Mouse (Mus musculus) CH12.LX (cell line): ENCODE measurements at regions not wholly inside any gene's neighbourhood (a gene's known extent, or its start where the extent isn't known, plus 50 kb on each side); places are given as distances from the start of the nearest gene placed in this dataset.

Experiments
- DNase-seq: peaks from one replicate; pipeline ENCODE4 v3.0.0-alpha.2; 2013; ENCODE audit errors: extremely low read depth
- H3K27ac ChIP-seq: 2 replicates; pipeline ENCODE4 v1.5.1; 2012; ENCODE audit warnings: low read depth, mild to moderate bottlenecking, control low read depth, moderate library complexity; ENCODE audit not compliant: insufficient read depth
- H3K27me3 ChIP-seq: replicated peaks from 2 replicates; pipeline ENCODE3; 2012; ENCODE audit warnings: inconsistent platforms
- H3K36me3 ChIP-seq, 2 experiments: replicated peaks in 1 of 2; 2 replicates each; pipeline versions ENCODE3 to v1.6.1; 2012; ENCODE audit warnings: inconsistent platforms in 1 of 2, low read length in 1 of 2, mild to moderate bottlenecking in 1 of 2, mixed read lengths in 1 of 2, moderate library complexity in 1 of 2; ENCODE audit not compliant: control insufficient read depth in 1 of 2, insufficient read depth in 1 of 2
- H3K4me1 ChIP-seq, 2 experiments: 2 replicates each; pipeline ENCODE4 v1.6.1; 2012; ENCODE audit warnings: inconsistent platforms in 1 of 2, moderate library complexity in 1 of 2; ENCODE audit not compliant: insufficient read depth in 2 of 2, control insufficient read depth in 1 of 2
- H3K4me2 ChIP-seq: 2 replicates; pipeline ENCODE4 v1.6.1; 2012; ENCODE audit warnings: low read depth, mild to moderate bottlenecking, control low read depth; ENCODE audit not compliant: poor library complexity, insufficient read depth, severe bottlenecking
- H3K4me3 ChIP-seq, 3 experiments: fragments of 150-350 bp in 1 of 3; sonication (generic) in 1 of 3; replicated peaks in 1 of 3; 2 replicates each; pipeline versions ENCODE3 to v1.5.1; 2011 to 2012; ENCODE audit warnings: low read depth in 2 of 3, low read length in 2 of 3, mild to moderate bottlenecking in 2 of 3, moderate library complexity in 2 of 3, control low read depth in 1 of 3, improper control_type of control experiment in 1 of 3, inconsistent platforms in 1 of 3, mixed read lengths in 1 of 3; ENCODE audit not compliant: poor library complexity in 1 of 3
- H3K79me2 ChIP-seq: replicated peaks from 2 replicates; pipeline ENCODE4 v1.6.1; 2012; ENCODE audit warnings: mild to moderate bottlenecking, moderate library complexity; ENCODE audit not compliant: control insufficient read depth, poor library complexity, insufficient read depth, severe bottlenecking; ENCODE audit errors: extremely low read depth
- H3K9ac ChIP-seq: 2 replicates; pipeline ENCODE4 v1.6.1; 2012; ENCODE audit warnings: low read depth, mild to moderate bottlenecking, control low read depth, moderate library complexity; ENCODE audit not compliant: insufficient read depth
- H3K9me3 ChIP-seq: replicated peaks from 2 replicates; pipeline ENCODE3; 2012; ENCODE audit warnings: low read length, inconsistent platforms, mixed read lengths
- BHLHE40 ChIP-seq: IDR thresholded peaks from 2 replicates; pipeline ENCODE4 v1.6.1; 2011; ENCODE audit warnings: mild to moderate bottlenecking, low read depth, low read length, improper control_type of control experiment
- CHD1 ChIP-seq: IDR thresholded peaks from 2 replicates; pipeline ENCODE4 v1.6.1; 2012; ENCODE audit warnings: low read depth, low read length, improper control_type of control experiment, inconsistent platforms
- CHD2 ChIP-seq: IDR thresholded peaks from 2 replicates; pipeline ENCODE4 v1.6.1; 2011; ENCODE audit warnings: low read length, improper control_type of control experiment
- CTCF ChIP-seq, 2 experiments: IDR thresholded peaks in 1 of 2; conservative IDR thresholded peaks in 1 of 2; 2 replicates each; pipeline ENCODE4 v1.5.1; 2011 to 2012; ENCODE audit warnings: low read depth in 2 of 2, low read length in 2 of 2, improper control_type of control experiment in 1 of 2, inconsistent platforms in 1 of 2, mild to moderate bottlenecking in 1 of 2, moderate library complexity in 1 of 2
- E2F4 ChIP-seq: IDR thresholded peaks from 2 replicates; pipeline ENCODE4 v1.6.1; 2011; ENCODE audit warnings: low read depth, low read length, improper control_type of control experiment; ENCODE audit not compliant: insufficient replicate concordance
- ETS1 ChIP-seq: conservative IDR thresholded peaks from 2 replicates; pipeline ENCODE4 v1.6.1; 2012; ENCODE audit warnings: low read depth, mild to moderate bottlenecking, inconsistent platforms, low read length, improper control_type of control experiment, moderate library complexity
- GABPA ChIP-seq: IDR thresholded peaks from 2 replicates; pipeline ENCODE4 v1.6.1; 2012; ENCODE audit warnings: low read depth, low read length, improper control_type of control experiment, inconsistent platforms; ENCODE audit not compliant: insufficient replicate concordance
- HCFC1 ChIP-seq: IDR thresholded peaks from 2 replicates; pipeline ENCODE4 v1.6.1; 2012; ENCODE audit warnings: low read depth, mild to moderate bottlenecking, inconsistent platforms, low read length, improper control_type of control experiment
- IRF4 ChIP-seq: IDR thresholded peaks from 2 replicates; pipeline ENCODE4 v1.6.1; 2014; ENCODE audit warnings: low read depth, mild to moderate bottlenecking, inconsistent platforms, low read length, improper control_type of control experiment
- JUND ChIP-seq: conservative IDR thresholded peaks from 2 replicates; pipeline ENCODE4 v1.6.1; 2011; ENCODE audit warnings: low read depth, low read length, improper control_type of control experiment
- KAT2A ChIP-seq: IDR thresholded peaks from 2 replicates; pipeline ENCODE4 v1.6.1; 2012; ENCODE audit warnings: low read length, improper control_type of control experiment, inconsistent platforms; ENCODE audit not compliant: insufficient replicate concordance
- MAFK ChIP-seq: IDR thresholded peaks from 2 replicates; pipeline ENCODE4 v1.6.1; 2011; ENCODE audit warnings: low read length, improper control_type of control experiment; ENCODE audit not compliant: insufficient replicate concordance
- MAX ChIP-seq: IDR thresholded peaks from 2 replicates; pipeline ENCODE4 v1.6.1; 2011; ENCODE audit warnings: low read length, improper control_type of control experiment
- MAZ ChIP-seq: IDR thresholded peaks from 2 replicates; pipeline ENCODE4 v1.6.1; 2012; ENCODE audit warnings: low read depth, mild to moderate bottlenecking, inconsistent platforms, low read length, improper control_type of control experiment, moderate library complexity
- MXI1 ChIP-seq: IDR thresholded peaks from 2 replicates; pipeline ENCODE4 v1.6.1; 2011; ENCODE audit warnings: mild to moderate bottlenecking, low read depth, low read length, improper control_type of control experiment
- MYC ChIP-seq: IDR thresholded peaks from 2 replicates; pipeline ENCODE4 v1.6.1; 2011; ENCODE audit warnings: low read depth, mild to moderate bottlenecking, improper control_type of control experiment, low read length
- NELFE ChIP-seq: IDR thresholded peaks from 2 replicates; pipeline ENCODE4 v1.6.1; 2011; ENCODE audit warnings: low read depth, low read length, improper control_type of control experiment
- NRF1 ChIP-seq: IDR thresholded peaks from 2 replicates; pipeline ENCODE4 v1.6.1; 2014; ENCODE audit warnings: low read depth, mild to moderate bottlenecking, inconsistent platforms, low read length, improper control_type of control experiment, moderate library complexity
- PAX5 ChIP-seq: IDR thresholded peaks from 2 replicates; pipeline ENCODE4 v1.6.1; 2012; ENCODE audit warnings: low read length, inconsistent platforms, mixed read lengths
- POLR2A ChIP-seq: IDR thresholded peaks from 2 replicates; pipeline ENCODE4 v1.6.1; 2011; ENCODE audit warnings: low read depth, mild to moderate bottlenecking, improper control_type of control experiment, low read length
- POLR2AphosphoS2 ChIP-seq: IDR thresholded peaks from 2 replicates; pipeline ENCODE4 v1.6.1; 2011; ENCODE audit warnings: low read depth, low read length, improper control_type of control experiment
- RAD21 ChIP-seq: IDR thresholded peaks from 2 replicates; pipeline ENCODE4 v1.6.1; 2011; ENCODE audit warnings: low read depth, mild to moderate bottlenecking, low read length, improper control_type of control experiment, moderate library complexity
- RCOR1 ChIP-seq: conservative IDR thresholded peaks from 2 replicates; pipeline ENCODE4 v1.6.1; 2012; ENCODE audit warnings: low read depth, mild to moderate bottlenecking, inconsistent platforms, low read length, improper control_type of control experiment
- SIN3A ChIP-seq: IDR thresholded peaks from 2 replicates; pipeline ENCODE4 v1.6.1; 2012; ENCODE audit warnings: low read length, improper control_type of control experiment, inconsistent platforms
- SMC3 ChIP-seq: IDR thresholded peaks from 2 replicates; pipeline ENCODE4 v1.6.1; 2011; ENCODE audit warnings: low read depth, low read length, improper control_type of control experiment
- TBP ChIP-seq: conservative IDR thresholded peaks from 2 replicates; pipeline ENCODE4 v1.6.1; 2011; ENCODE audit warnings: low read depth, low read length, improper control_type of control experiment
- TCF12 ChIP-seq: IDR thresholded peaks from 2 replicates; pipeline ENCODE4 v1.6.1; 2014; ENCODE audit warnings: low read depth, mild to moderate bottlenecking, inconsistent platforms, low read length, improper control_type of control experiment
- UBTF ChIP-seq: IDR thresholded peaks from 2 replicates; pipeline ENCODE4 v1.6.1; 2012; ENCODE audit warnings: low read depth, mild to moderate bottlenecking, inconsistent platforms, low read length, improper control_type of control experiment, moderate library complexity
- USF1 ChIP-seq: IDR thresholded peaks from 2 replicates; pipeline ENCODE4 v1.6.1; 2014; ENCODE audit warnings: low read depth, mild to moderate bottlenecking, inconsistent platforms, low read length, improper control_type of control experiment
- USF2 ChIP-seq: conservative IDR thresholded peaks from 2 replicates; pipeline ENCODE4 v1.6.1; 2011; ENCODE audit warnings: low read depth, low read length, improper control_type of control experiment
- ZC3H11A ChIP-seq: IDR thresholded peaks from 2 replicates; pipeline ENCODE4 v1.6.1; 2012; ENCODE audit warnings: low read depth, mild to moderate bottlenecking, inconsistent platforms, low read length, improper control_type of control experiment
- ZMIZ1 ChIP-seq: IDR thresholded peaks from 2 replicates; pipeline ENCODE4 v1.6.1; 2012; ENCODE audit warnings: low read depth, mild to moderate bottlenecking, inconsistent platforms, low read length, improper control_type of control experiment
- ZNF384 ChIP-seq: IDR thresholded peaks from 2 replicates; pipeline ENCODE4 v1.6.1; 2012; ENCODE audit warnings: low read depth, low read length, improper control_type of control experiment, inconsistent platforms
- dilution Hi-C: fragments of 300-500 bp; cut with MboI; formaldehyde crosslinking; loops from 2 replicates; pipeline ENCODE4 v1.14.3; 2020; ENCODE audit warnings: low sequenced_read_pairs; ENCODE audit not compliant: extremely low pct_unique_long_range_greater_than_20kb, extremely low pct_ligation_motif_present
- in situ Hi-C: fragments of 300-500 bp; cut with MboI; formaldehyde crosslinking; loops from 3 replicates; pipeline ENCODE4 v1.14.3; 2019; ENCODE audit warnings: low sequenced_read_pairs, low pct_ligation_motif_present, low pct_unique_long_range_greater_than_20kb, mixed read lengths

DNA sequence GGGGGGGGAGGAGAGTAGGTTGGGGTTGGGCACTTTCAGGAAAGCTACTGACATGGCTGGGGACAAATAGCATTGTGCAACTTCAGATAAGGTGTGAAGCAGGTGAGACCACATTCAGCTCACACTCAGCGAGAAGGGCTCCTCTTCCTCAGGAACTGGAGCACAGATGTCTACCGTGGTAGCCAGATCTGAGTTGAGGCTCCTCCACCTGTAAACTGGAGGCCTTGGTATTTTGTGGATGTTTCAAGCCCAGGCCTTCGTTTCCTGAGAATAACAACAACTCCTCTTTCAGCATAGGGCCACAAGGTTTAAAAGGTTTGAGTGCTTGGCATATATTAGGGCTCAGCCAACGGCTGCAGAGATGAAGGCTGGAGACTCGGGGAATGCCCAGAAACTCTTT lies 232.9 kb downstream of the Rplp1 start:
- in situ Hi-C loops: no loop called here
- Histone ChIP-seq H3K9ac (no peak overlapping the region; the same call in 1 of the 2 replicates), H3K9me3 (no peaks in the 10 kb centered on the region), H3K27me3 (no peaks in the 10 kb centered on the region), H3K27ac (peak overlapping the region; percentile 98)
- no peak for DNase-seq
- TF ChIP-seq MAFK: no peak
- TF ChIP-seq SMC3: no peak
- 0 out of 2 replicates have a peak, but pooled peaks have one; percentile 5 for TF ChIP-seq ETS1
- TF ChIP-seq, all 38 proteins: peak for 1
- peak overlapping the region; percentile 65 for H3K4me2 ChIP-seq
- peaks cover 44 to 69% of the 10 kb centered on the region in 2 experiments for H3K4me1 ChIP-seq
- no peaks in the 10 kb centered on the region for H3K36me3 ChIP-seq
- H3K4me3 ChIP-seq: peak overlapping the region in 1 of 3 experiments; percentile 19
- H3K79me2 ChIP-seq: no peaks in the 10 kb centered on the region
- dilution Hi-C loops: no loop called here

DNA sequence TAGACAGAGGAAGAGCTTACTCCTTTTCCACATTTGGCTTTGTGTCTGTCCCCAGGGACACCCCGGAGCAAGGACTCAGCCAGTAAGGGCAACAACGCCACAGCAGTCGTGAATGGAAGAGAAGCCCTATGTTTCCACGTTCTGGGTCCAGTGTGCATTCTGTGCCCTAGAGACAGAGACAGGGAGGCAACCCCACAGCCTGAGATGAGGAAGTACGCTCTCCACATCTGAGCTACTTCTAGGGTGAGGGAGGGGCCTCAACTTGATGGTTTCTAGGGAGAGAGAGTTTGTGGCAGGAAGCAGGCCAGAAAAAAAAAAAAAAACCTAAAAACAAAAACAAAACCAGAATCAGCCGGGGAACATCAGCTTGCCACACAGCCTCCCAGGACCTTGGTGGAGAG lies 233.4 kb downstream of the Rplp1 start:
- in situ Hi-C loops: no loop called here
- DNase-seq: peak; percentile 84
- H3K4me1 ChIP-seq: peaks cover 44 to 71% of the 10 kb centered on the region in 2 experiments
- TF ChIP-seq MAX (no peak), SIN3A (peak; percentile 51), BHLHE40 (peak; percentile 40; the same call in 1 of the 2 replicates), ZC3H11A (no peak), CHD2 (no peak), RAD21 (no peak), MXI1 (peak; percentile 30), NRF1 (no peak), IRF4 (peak; percentile 14; the same call in 1 of the 2 replicates), MYC (no peak), TCF12 (0 out of 2 replicates have a peak, but pooled peaks have one; percentile 24), GABPA (no peak), SMC3 (no peak; the same call in 1 of the 2 replicates), PAX5 (no peak), RCOR1 (no peak), USF1 (no peak), ZMIZ1 (no peak), MAZ (peak; percentile 54; the same call in 1 of the 2 replicates), MAFK (no peak), ETS1 (0 out of 2 replicates have a peak, but pooled peaks have one; percentile 9), UBTF (no peak), KAT2A (no peak), USF2 (no peak), CHD1 (no peak), TBP (no peak), JUND (no peak), E2F4 (no peak), CTCF (conservative IDR thresholded peaks at IDR 0.05 in 1 of 2, IDR thresholded peaks at IDR 0.05 in 1 of 2; ENCODE audit: low read depth in 2 of 2, low read length in 2 of 2) (no peak), HCFC1 (no peak; the same call in 1 of the 2 replicates), POLR2A (no peak), NELFE (no peak), POLR2AphosphoS2 (no peak), ZNF384 (peak; percentile 92)

More for the DNA sequence above, 233.4 kb downstream of the Rplp1 start:
- H3K79me2 ChIP-seq: no peaks in the 10 kb centered on the region
- H3K4me2 ChIP-seq: peak overlapping the region; percentile 8; the same call in 1 of the 2 replicates
- no peak overlapping the region for H3K4me3 ChIP-seq
- dilution Hi-C loops: no loop called here
- H3K27ac ChIP-seq: peak overlapping the region; percentile 87
- no peak overlapping the region for H3K9ac ChIP-seq
- no peaks in the 10 kb centered on the region for H3K9me3 ChIP-seq
- H3K36me3 ChIP-seq: no peaks in the 10 kb centered on the region
- H3K27me3 ChIP-seq: no peaks in the 10 kb centered on the region
